Mouse (Mus musculus) skeletal muscle tissue, adult 2 months (tissue): ENCODE measurements around the gene Tpp1.
"Not testable (repeated sequence)": the region's sequence is repeated elsewhere in the genome, so short reads cannot be mapped to it uniquely, and the experiment has no call there.

Experiments used
- DNase-seq: peaks from one replicate; pipeline ENCODE4 v3.0.0-alpha.2; 2012; ENCODE audit warnings: low read depth, low spot score

Gene Tpp1

DNA sequence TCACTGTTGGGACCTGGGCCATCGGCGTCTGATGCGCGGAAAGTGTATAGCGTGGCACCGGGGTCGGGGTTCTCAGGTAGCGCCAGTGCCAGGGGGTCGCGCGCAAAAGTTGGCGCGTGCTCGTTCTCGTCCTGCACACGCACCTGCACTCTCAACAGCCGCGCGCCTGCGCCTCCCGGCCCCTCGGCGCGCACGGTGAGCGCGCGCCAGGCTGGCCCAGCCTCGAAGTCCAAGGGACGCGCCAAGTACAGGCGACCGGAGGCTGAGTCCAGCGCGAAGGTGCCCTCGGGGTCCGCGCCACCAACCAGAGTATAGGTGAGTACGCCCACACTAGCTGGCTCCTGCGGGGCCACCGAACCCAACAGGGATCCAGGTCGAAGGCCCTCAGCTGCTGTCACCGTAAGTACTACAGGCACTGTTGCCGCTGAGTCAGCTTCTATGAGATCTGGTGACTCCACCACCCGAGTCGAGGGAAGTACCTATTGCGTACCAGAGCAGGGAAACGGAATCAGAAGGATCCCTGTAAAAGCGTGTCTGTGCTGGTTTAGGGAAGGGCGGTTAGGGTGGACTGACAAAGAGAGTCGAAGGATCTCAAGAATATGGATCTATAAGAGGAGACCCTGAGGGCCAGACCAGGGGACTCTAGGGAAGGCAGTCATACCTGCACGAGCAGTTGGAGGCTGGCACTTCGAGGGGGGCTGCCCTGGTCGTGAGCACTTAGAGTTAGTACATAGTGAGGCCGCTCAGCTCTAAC lies 10.7 kb upstream of the Tpp1 start:
- DNase-seq, result no peak

DNA sequence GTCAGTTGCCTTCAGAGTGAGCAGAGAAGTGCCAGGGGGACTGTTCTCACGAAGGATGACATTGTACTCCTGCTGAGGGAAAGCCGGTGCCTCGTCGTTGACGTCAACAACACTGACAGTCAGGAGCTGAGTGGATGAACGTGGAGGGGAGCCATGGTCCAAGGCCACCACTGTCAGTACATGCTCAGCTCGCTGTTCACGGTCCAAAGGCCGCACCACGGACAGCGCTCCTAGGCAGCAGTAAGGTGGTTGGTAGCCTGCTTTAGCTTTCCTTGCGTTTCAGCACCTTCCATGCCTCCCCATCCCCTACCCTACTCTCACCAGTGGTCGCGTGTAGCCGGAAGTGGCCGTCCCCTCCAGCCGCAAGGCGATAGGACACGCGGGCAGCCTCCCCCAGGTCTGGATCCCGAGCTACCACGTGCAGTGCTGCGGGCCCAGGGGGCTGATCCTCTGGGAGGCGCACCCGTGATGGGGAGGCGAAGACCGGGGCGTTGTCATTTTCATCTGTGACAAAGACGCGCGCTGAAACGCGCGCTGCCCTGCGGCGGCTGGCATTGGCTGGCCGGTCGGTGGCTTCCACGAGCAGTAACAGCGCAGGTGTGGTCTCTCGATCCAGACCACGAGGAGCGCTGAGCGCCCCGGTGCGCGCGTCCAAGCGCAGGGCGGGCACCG lies 9.9 kb upstream of the Tpp1 start:
- DNase-seq, result no peak

DNA sequence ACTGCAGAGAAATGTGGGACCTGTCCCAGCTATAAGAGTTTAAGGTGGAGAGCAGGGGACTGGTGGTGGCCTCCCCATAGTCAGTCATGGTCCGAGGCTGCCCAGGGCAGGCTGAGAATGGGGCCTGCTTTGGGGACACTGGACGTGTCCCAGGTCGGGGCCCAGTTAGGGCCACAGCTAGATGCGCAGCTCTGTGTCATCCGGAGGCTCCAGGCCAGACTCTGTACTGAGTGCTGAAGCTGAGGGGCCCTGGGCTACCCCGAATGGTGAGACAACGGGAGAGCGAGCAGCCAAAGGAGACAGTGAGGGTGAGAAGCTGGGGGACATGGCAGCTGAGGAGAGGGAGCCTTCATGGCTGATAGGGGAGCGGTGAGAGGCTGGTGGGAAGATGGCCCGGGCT lies 1.2 kb upstream of the Tpp1 start:
- no peak for DNase-seq

DNA sequence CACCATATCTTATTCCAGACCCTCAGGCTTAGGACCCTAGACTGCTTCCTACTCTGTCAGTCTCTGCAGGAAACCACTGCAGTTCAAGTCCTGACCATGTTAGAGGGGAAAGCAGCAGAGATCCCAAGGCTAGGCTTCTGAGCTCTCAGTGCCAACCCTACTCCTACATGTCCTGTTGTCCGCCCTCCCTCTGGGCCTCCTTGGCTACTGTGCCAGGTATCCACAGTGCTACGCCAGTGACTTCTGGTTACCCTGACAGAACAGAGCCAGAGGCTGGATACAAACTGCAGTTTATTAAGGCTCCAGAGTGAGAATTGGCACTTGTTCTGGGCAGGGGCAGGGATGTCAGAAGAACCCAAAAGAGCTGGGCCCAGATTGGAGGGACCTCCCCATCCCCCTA lies 681 bp upstream of the Tpp1 start:
- no peak for DNase-seq

DNA sequence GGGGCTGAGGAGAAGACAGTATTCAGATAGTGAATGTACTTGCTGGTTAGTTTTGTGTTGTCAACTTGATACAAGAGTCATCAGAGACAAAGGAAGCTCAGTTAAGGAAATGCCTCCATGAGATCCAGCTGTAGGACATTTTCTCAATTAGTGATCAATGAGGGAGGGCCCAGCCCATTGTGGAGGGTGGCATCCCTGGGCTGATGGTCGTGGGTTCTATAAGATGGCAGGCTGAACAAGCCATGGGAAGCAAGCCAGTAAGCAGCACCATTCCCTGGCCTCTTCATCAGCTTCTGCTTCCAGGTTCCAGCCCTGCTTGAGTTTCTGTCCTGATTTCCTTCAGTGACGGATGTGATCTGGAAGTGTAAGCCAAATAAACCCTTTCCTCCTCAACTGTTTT lies 4.3 kb downstream of the Tpp1 start:
- no peak for DNase-seq

DNA sequence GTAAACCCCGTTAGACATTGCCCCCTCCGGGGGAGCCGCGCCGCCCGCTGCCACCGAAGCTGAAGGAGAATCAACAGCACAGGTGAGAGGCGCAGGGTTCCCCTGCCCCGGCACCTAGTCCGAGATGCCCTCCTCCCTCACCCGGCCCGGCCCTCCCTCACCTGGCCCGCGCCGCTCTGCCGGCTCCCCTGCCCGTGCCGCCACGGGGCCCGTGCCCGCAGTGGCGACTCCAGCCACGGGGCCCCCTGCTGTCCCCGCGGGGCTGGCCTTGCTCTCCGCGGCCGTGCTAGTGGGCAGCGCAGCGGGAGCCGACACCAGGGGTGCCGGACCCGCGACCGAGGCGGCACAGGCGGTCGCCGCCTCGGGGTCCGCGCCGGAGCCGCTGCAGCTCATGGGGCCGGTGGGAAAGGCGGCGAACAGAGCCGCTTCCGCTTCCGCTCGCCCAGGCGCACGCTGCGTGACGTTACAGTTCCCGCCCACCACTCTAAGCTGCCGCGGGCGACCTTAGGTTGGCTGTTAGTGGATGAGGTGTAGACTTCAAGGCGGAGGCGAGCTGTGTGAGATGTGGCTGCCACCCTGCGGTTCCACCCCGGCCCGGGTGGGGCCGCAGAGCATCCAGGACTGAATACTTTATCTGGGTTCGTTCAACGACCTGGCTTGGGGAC lies 8.0 kb downstream of the Tpp1 start, which contains the start of gene Taf10:
Taf10 (minus strand) TSS at position 436 of the 665 bp plus-strand sequence.
- peak; percentile 78 for DNase-seq

DNA sequence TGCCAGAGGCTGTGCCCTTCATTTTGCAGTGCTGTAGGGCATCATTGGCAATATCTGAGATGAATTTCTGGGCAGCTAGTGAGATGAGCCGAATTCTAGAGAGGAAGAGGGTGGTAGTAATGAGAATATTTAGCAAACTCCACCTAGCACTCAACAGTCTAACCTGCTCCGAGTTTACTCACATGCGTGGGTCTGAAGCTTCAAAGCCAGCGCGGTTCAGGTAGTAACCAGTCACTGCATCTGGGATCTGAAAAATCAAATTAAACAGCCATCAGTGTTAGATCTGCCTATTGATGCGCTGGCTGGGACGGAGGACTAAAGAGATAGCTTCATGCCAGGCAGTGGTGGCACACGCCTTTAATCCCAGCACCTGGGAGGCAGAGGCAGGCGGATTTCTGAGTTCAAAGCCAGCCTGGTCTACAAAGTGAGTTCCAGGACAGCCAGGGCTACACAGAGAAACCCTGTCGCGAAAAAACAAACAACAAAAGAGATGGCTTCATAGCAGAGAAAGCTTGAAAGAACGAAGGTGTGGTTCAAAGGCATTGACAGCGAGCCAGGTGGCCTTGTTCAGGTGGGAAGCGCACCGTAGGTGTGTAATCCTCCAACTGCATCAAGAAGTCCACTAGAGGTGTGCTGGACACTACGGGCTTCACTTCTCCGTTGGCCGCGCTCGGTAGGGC lies 8.6 kb downstream of the Tpp1 start:
- not testable (repeated sequence) for DNase-seq

DNA sequence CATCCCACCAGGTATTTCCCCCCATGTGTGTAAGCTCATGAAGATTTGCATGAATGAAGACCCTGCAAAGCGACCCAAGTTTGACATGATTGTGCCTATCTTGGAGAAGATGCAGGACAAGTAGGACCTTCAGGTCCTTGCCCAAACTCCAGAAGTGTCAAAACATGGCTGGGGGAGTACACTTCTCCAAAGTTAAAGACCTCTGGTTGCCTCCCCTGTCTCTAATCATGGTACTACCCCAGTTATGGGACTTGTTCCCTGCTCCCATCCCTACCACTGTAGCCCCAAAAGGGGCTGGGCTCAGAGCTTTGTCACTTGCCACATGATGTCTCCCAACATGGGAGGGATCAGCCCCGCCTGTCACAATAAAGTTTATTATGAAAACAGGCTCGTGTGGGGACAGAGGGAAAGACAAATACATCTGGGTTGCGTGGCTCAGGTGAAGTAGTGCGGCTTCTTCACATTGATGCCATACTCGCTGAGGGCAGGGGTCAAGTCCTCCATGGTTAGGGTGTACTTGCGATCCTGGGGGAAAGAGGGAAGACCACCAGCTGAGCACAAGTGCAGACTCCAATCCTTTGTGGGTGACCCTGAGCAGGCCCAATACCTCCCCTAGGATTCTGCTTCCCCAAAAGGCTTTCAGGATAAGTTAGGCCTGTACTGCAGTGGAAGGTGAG lies 9.4 kb downstream of the Tpp1 start:
- DNase-seq, result not testable (repeated sequence)

DNA sequence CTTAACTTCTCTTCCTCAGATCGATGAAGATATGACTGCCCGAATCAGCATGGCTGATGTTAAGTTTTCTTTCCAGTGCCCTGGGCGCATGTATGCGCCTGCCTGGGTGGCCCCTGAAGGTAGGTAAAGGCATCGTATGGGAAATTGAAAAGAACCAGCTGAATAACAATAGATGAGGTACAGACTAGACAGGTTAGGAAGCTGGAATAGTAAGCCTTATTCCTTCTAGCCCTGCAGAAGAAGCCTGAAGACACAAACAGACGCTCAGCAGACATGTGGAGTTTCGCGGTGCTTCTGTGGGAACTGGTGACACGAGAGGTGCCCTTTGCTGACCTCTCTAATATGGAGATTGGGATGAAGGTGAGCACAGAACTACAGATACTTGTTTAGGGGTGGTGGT lies 10.1 kb downstream of the Tpp1 start:
- no peak for DNase-seq

DNA sequence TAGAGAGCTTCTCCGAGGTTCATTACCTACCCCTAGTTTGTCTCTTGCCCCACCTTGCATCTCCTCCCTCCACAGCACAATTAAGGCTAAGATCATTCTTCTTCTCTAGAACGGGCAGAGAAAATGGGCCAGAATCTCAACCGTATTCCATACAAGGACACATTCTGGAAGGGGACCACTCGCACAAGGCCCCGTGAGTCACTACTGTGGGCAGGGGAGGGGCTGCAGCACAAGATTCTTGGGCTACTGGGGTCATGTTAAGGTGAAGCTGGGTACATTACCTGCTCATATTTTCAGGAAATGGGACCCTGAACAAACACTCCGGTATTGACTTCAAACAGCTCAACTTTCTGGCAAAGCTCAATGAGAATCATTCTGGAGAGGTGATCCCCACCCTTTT lies 11.2 kb downstream of the Tpp1 start:
- DNase-seq, result no peak

DNA sequence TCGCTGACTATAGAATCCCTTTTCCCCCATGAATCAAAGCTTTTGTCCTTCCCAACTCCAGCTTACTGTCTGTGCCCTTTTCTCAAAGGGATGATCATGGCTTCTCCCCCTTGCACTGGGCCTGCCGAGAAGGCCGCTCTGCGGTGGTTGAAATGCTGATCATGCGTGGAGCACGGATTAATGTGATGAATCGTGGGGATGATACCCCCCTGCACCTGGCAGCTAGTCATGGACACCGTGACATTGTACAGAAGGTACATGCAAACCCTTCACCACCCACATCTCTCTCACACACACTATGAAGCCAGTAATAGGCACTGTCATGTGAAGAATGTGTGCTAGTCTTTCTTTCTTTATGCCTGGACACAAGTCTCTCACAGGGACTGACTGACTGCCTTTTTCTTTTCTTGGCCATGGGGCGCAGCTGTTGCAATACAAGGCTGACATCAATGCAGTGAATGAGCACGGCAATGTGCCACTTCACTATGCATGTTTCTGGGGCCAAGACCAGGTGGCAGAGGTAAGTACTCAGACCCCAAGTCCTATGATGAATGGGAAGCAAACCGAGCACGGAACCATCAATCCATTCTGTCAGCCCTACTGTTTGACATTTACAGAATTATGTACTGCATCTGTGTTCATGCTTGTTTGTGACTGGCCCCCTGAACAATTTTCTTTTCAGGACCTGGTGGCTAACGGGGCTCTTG lies 11.8 kb downstream of the Tpp1 start:
- DNase-seq, result no peak

DNA sequence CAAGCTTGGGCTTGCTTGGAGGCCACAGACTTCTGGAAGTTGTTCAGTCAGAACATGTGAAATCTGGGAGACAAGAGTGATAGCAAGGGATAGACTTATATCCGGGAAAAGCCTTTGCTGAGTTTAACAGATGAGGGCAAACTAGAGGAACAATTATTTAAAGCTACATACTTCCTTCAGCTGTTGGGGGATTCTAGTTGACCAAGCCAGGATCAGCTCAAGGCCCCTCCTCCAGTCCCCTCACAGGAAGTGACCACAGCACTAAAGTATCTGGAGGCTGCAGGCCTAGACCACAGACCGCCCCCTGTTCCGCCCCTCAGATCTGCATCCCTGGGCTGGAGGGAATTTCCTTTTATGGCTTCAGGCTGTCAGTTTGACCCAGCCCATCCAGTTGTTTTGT lies 13.1 kb downstream of the Tpp1 start:
- DNase-seq, result peak; percentile 69

DNA sequence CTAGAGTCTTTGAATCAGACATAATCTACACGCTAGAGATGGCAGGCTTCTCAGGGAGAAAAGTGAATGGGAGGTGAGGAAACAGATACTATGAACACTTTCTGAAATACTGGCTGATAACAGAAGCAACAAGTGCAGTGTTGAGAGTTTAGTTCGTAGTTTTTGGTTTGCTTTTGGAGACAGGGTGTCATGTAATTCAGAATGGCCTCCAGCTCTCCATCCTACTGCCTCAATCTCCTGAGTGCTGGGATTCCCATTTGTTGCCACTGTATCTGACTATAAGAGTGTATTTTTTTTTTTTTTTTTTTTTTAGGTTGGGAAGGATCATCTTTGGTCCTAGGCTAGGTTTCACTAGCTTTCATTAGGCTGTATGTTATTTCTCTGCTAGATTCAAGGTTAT lies 13.7 kb downstream of the Tpp1 start:
- DNase-seq, result no peak

DNA sequence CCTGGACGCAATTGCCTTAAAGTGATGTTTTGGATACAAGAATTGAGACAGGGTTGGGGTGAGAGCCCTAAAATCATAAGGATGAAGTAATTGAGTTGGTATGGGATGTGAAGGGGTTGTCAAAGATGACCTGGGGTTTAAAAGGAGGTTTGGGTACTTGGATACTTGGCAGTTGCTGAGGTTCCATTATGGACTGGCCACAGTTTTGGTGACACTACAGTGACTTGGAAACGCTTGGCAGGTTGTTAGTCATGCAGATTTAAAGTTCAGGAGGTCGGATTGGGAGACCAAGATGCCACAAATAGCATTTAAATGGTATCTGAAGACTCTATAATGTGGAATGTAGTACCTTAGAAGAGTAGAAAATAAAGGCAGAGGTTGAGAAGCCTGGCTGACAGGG lies 14.4 kb downstream of the Tpp1 start:
- DNase-seq, result no peak

DNA sequence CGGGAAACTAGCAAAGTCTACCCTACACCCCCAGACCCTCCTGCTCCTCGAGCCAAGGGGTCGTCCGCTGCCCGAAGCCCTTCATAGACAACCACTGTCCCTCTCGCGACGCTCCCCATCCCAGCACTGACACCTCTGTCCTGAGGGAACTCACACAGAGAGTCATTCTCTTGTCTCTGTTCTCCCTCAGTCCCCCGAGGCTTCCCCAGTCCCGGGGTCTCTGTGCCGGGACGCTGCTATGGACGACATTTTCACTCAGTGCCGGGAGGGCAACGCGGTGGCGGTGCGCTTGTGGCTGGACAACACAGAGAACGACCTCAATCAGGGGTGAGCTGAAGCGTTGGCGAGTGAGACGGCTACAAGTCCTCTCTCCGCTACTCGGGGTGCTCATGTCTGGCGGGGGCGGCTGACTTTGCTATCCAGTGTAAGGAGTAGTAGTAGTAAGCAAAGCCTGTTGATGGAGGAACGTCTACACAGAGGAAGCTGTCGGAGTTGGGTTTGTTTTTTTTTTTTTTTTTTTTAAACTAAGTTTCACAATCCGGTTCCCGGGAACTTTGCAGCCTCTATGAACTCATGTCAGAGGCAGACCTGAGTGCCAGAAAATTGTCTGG lies 15.0 kb downstream of the Tpp1 start, which contains the start of gene Rrp8:
Rrp8 (minus strand) TSS at position 475 of the 611 bp plus-strand sequence.
- DNase-seq, result peak; percentile 31

DNA sequence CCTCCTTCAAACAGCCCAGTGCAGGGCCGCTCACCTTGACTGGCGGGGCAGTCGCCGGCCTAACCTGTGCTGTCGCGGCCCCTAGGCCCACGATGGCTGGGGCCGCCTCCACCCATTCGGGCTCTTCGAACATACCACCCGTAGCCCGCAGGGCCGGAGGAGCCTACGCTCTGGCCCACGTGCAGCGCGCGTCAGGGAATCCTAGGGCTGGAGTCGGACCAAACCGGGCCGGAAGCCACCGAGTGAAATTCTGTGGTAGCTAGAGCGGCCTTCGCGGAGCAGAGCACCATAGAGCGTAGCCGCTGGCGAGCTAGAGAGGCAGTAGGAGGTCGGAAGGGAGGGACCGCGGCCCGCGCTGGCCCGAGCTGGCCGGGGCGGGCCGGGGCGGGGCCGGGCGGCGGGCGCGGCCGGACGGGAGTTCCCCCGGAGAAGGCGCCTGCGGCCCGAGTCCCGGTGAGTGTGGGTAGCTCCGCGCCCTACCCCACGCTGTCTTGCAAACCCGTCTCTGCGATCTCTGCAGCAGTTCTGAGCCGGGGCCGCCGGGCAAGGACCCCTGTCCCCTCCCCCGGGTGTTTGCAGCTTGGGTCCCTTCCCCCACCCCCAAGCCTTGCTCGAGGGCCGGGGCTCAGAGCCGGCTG lies 15.7 kb downstream of the Tpp1 start, which contains the start of gene Ilk:
Ilk (plus strand) TSS at position 329 of the 638 bp plus-strand sequence.
- DNase-seq, result peak; percentile 94

DNA sequence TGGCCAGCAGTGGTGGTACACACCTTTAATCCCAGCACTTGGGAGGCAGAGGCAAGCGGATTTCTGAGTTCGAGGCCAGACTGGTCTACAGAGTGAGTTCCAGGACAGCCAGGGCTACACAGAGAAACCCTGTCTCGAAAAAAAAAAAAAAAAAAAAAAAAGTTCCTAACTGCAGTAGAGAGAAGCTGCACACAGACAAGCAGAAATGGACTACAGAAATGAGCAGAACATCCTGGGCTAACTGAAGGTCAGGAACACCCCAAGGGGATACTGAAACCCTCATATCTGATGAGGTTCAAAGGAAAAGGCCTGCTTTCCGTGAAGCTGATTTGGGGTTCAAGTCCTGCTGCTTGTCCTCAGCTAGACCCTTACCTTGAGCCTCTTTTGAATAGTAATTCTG lies 16.6 kb downstream of the Tpp1 start:
- DNase-seq, result not testable (repeated sequence)

DNA sequence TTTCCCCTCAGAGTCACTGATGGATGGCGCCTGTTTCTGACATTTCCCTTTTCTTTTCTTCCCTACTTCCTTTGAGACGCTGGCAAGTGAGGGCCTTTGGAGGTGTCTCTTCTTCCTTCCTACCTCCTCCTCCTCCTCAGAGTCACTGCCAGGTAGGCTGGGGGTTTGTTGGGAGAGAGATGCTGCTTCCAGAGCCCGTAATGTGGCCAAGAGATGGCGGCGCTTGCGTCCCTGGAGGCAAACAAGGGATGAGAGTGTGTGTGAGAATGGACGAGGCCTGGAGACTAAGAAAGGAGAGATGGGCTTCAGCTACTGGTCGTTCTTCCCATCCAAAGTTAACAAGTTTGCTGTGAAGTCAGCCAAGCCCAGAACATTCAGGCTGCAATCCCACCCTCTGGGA lies 17.2 kb downstream of the Tpp1 start:
- DNase-seq, result no peak

DNA sequence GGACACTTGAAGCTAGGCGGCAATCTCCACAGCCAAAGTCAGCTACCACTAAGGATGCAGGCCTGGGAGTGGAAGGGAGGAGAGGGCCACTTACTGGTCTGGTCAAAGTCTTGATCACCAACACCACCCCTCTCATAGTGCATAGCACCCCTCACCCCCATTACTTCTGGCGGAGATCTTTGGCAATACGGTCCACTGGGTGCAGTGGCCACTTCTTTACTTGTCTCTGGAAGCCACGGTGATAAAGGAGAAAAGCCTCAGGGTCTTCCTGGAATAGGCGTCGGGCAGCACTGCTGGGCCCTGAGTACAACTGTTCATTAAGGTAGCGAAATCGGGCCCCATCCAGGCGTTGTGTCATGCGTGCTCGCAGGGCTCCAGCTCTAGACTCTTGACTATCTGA lies 18.2 kb downstream of the Tpp1 start:
- DNase-seq, result no peak
